Mouse (Mus musculus): ENCODE measurements around the gene Gna13. TPM values are rescaled to one million over a fixed set of nuclear protein-coding genes. Genes with fewer than 3 reads are reported as not detected.

Gene Gna13
- total RNA-seq, 2 experiments from 2014 or later, result 40.1 to 46.5 TPM

DNA sequence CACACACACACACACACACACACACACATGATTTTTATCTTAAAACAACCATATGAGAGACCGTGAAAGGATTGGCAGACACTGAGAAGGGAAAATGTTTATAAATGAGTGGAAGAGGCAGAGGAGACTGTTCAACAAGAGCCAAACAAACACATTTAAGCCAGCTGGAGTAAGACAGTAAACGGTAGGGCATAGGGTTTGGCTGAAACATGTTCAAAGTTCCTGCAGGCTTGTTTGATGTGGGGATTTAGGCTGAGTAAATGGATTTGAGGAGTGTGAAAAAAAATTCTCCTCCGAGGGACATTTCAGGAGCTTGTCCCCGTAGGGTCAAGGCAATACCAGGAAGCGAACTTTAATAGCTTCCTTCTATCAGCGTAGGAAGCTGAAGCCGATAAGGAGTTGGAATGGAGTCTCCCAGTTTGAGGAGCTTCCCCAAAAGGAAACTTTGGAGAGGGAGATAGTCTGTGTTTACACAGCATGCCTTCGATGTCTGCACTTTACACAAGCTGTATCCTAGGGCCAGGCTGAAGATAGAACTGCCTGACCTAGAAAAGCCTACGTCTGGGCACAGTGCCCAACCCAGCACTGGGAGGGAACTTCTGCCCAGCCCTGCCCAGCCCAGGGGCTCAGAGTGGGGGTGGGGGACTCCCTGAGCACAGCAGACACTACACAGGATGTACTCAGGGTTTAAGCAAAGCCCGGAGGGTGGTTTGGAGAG, 15.2 kb upstream of the Gna13 start:
- peak; percentile 67; the same call in 1 of the 2 replicates for ATAC-seq (replicated peaks; ENCODE audit: low FRiP score, poor library complexity, severe bottlenecking)

DNA sequence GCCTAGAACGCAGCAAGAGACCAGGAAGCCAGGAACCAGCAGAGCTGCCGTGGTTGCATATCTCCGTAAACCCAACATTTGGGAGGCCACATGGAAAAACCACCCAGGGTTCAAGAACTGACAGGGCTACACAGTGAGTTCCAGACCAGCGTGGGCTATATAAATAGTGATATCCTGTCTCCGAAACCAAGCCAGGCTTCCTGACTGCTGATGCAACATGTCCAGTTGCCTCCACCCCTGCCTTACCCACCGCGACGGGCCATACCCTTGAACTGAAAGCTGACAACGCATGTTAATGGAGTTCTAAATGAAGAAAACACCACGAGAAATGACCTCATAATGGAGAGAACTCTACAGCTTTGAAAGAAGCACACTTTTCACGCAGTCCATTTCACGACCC, 14.2 kb upstream of the Gna13 start:
- no peak for ATAC-seq (replicated peaks; ENCODE audit: low FRiP score, poor library complexity, severe bottlenecking)

DNA sequence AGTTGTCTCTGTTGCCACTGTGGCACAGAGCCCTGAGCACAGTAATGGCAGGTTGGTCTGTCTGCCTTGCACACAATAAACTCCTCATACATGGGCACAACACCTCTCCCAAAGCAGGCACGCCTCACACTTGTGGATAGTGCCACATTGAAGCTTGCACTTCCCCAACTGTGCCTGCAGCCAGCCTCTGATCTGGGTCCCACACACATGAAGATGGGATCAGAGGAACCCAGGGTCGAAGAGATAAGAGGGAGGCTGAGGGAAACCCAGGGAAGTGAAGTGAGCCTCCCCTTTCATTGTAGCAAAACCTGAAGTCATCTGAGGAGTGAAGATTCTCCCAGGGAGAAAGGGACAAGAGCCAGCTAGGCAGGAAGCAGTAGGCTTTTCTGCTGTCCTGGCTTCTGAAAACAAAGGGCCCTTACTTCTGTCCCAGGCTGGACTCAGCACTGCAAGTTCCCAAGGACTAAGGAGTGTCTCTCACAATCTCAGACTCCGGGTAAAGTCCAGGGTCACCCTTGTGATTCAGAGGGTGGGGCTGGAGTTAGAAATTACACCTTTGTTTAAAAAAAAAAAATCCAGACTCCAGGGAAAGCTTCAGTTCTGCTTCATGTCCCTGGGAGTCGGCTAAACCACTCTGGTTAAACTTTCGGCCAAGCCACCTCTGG, 12.8 kb upstream of the Gna13 start:
- no peak for ATAC-seq (replicated peaks; ENCODE audit: low FRiP score, poor library complexity, severe bottlenecking)

DNA sequence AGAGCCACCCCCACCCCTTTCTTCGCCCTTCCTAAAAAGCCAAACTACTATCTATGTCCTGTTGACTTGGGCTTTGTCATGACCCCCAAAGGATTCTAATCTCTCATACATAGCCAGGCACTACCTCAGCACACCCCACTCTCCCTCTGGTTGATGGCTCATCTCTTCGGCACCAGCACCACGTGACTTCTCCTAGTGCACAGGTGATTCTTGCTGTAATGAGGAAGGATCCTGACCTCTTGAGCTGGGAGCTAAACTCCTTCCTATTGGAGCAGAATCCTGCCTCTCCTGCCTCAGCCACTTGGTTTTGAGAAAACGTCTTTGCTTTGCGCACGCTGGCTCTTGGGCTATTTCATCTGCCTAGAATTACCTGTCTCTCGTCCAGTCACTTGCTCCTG, 12.3 kb upstream of the Gna13 start:
- ATAC-seq (replicated peaks; ENCODE audit: low FRiP score, poor library complexity, severe bottlenecking), result no peak

DNA sequence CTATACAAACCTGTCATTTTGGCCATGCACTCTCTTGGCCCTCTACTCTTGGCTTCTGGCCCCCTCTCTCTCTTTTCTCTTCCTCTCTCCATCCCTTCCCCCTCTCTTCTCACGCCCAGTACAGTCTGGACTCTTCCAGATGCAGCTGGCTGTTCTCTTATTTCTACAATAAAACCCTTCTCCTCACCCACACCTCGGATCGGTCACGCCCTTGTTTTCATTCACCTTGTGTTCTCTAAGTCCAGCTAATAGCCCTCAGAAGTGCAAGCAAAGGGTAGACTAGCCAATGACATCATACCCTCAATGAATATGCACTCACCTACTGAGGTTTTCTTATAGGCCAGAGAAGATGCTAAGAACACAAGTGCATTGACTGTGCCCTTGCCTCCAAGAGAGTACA, 11.1 kb upstream of the Gna13 start:
- ATAC-seq (replicated peaks; ENCODE audit: low FRiP score, poor library complexity, severe bottlenecking), result no peak

DNA sequence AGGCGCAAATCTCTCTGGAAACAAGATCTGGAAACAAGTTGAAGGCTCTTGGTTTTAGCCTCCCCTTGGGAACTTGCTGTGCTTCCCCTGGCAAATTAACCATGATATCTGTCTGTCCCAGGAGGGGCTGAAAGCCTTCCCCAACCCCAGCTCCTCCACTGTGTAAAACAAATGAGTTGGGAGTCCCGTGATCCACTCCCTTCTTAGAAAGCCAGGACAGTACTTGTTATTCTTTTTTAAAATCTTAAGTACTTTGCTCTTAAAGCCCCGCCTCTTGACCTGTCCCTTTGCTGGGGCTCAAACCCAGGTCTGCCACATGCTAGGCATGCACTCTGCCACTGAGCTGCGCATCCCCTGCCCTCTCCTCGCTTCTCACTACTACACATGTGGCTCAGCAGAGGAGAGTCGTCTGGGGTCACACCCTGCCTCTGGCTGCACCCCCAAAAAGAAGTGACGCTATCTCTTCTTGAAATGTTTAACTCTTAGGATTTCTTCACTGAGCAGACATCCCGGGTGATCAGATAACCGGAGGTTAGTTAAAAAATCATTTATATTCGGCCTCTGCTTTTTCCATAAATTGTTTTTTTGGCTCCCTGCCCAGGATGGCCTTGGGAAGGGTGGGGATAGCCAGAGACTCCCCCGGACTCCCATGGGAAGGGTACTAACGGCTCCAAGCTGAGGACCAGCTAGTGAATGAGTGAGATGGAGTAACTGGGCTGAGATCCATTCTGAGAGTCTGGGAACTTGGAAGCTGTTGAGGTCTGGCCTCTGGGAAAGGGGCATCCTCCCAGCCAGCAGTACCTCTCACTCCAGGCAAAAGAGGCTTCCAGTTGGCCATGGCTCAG, 9.0 kb upstream of the Gna13 start:
- ATAC-seq (replicated peaks; ENCODE audit: low FRiP score, poor library complexity, severe bottlenecking), result no peak

DNA sequence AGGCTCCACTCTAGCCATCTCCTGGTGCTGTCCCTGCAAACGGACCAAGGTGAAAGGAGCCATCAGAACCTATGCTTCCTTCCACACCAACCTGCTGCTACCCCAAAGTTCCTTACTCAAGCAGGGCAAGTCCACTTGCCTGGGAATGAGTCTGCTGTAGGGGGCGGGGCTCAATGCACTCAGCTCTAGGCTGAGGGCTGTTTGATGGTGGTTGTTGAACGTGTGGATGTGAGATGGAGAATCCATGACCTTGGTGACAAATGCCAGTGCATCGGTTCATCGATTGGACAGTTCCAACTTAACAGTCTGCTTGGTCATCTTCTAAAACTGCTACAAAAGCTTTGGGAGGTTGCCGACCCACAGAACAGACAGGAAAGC, 8.4 kb upstream of the Gna13 start:
- no peak for ATAC-seq (replicated peaks; ENCODE audit: low FRiP score, poor library complexity, severe bottlenecking)

DNA sequence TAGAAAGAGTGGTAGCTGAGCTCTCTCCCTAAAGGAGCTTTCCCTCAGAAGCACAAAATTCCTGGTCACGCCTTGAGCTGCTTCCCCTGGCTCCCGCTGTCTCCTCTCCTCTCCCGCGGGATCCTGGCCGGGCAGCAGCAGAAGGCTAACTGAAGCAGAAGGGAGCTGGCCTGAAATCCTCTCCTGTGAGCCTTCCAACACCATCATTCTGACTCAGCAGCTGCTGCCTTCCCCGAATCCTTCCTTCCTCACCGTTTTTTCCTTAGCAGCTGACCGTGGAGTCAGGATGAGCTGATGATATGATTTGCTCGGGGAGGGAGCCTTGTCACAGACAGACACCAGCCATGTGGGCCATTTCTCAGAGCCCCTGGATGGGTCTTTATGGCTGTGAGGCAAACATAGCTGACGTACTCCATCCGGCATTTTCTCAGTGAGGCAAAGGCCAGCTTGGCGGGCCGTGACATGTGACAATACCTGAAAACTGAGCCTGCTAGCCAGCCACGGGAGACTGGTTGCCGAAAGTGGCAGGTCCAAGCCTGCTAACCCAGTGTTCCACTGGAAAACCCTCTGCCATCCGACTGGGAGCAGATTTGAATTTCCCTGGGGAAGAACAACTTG, 6.8 kb upstream of the Gna13 start:
- ATAC-seq (replicated peaks; ENCODE audit: low FRiP score, poor library complexity, severe bottlenecking), result no peak

DNA sequence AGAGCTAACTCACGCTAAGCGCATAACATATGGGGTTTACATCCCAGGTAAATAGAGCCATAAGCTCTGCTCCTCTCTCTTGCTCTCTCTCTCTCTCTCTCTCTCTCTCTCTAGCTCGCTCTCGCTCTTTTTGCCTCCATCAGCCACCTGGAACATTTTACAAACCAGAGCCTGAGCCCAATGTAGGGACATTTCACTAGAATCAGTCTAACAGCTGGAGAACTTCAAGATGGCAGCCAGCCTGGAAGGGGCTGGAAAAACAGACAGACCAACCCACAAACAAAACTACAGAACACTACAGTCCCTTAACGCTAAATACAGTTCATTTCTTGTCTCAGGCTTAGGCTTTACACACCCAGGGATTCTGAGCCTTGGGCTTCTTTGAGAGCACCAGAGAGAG, 5.5 kb upstream of the Gna13 start:
- no peak for ATAC-seq (replicated peaks; ENCODE audit: low FRiP score, poor library complexity, severe bottlenecking)

DNA sequence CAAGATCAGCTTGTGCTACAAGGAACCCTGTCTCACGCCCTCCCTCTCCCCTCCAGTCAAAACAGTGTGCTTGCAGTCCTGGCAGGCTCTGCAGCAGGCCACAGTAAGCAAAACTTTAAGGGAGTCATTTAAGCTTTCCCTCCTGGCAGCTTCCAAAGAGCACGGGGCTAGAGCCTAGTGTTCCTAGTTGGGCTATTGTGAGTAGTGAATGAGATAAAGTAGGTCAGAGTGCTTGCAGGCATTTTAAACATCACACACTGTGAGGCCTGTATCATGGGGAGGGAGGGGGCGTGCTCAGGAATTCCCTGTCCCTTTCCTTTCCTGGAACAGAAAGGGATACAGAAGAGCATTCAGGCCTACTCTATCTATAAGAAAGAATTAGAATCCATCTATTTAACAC, 4.1 kb upstream of the Gna13 start:
- ATAC-seq (replicated peaks; ENCODE audit: low FRiP score, poor library complexity, severe bottlenecking), result no peak

DNA sequence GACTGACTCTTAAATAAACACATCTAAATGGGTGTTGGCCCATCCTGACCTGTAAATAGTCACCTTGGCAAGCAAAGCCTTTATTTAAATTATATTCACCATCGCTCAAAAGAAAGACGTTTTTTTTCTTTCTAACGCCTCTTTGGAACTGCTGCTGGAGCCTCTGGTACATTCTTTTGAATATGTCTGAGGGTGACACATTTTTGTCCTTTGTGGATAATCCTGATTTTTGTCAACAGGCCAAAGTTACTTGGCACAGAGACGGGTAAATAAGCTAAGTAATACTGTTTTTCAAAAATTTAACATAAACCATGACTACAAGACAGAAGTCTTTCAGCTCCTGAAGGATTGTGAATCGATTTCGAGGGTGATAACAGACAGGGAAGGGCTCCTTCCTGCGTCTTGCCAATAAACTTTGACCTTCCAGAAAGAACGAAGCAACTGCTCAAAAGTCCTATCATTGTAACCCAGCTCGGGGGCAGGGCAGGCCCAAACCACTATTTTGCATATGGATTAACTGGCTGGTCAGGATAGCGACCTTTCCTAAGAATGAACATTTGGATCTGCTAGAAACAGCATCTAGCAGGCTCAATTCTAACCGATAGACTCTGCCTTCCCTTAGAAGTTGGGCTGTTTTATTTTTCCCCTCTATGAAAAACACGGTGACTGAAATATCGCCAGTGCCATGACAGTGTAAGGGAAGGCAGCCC, 3.4 kb upstream of the Gna13 start:
- ATAC-seq (replicated peaks; ENCODE audit: low FRiP score, poor library complexity, severe bottlenecking), result no peak

DNA sequence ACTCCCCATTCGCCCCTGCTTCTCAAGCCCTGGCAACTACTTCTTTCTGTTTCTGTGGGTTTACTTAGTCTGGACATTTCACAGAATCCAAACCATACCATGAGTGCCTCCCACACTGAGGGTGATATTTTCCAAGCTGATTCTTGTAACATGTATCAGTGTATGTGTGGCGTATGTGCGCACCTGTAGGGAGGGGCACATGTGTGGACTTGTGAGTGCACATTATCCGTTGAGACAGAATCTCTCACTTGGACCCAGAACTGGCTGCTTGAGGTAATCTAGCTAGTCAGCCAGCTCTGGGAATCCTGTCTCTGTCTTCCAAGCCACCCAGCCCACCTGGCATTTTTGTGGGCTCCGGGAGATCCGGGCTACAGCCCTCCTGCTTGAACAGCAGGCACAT, 2.5 kb upstream of the Gna13 start:
- no peak for ATAC-seq (replicated peaks; ENCODE audit: low FRiP score, poor library complexity, severe bottlenecking)

DNA sequence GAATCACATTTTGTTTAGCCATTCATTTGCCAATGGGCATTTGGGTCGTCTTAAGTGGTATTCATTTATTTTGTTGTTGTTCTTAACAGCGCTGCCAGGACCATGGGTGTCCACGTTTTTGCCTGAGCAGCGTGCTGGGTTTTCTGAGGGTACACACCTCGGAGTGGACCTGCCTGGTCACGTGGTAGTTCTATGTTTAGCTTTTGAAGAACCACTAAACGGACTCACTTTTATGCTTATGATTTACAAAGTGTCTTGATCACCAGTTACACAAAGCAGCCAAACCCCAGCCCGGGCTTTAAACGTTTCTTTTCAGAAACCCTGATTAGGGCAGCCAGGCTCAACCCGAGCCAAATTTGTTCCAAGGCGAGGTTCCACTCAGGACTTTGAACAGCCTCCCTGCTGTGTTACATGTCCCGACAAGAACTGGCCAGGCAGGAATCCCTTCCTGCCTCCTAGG, 2.0 kb upstream of the Gna13 start:
- ATAC-seq (replicated peaks; ENCODE audit: low FRiP score, poor library complexity, severe bottlenecking), result no peak

DNA sequence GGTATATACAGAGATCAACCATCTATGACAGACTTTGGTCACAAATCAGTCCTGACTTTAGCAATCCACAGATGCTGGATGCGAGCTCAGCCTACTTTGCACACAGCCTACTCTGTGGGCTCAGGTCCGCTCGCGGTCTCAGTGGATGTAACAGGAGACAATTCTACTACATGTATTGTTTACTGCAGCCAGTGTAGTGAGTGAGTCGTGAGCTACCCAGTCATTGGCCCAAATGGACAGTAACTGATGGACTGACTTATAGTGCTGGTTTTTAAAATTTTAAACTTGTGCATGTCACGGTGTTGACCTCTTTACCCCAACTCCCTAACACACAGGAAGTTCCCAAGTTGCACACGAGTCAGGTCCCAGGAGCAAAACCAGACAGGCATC, 1.4 kb upstream of the Gna13 start:
- ATAC-seq (replicated peaks; ENCODE audit: low FRiP score, poor library complexity, severe bottlenecking), result no peak

DNA sequence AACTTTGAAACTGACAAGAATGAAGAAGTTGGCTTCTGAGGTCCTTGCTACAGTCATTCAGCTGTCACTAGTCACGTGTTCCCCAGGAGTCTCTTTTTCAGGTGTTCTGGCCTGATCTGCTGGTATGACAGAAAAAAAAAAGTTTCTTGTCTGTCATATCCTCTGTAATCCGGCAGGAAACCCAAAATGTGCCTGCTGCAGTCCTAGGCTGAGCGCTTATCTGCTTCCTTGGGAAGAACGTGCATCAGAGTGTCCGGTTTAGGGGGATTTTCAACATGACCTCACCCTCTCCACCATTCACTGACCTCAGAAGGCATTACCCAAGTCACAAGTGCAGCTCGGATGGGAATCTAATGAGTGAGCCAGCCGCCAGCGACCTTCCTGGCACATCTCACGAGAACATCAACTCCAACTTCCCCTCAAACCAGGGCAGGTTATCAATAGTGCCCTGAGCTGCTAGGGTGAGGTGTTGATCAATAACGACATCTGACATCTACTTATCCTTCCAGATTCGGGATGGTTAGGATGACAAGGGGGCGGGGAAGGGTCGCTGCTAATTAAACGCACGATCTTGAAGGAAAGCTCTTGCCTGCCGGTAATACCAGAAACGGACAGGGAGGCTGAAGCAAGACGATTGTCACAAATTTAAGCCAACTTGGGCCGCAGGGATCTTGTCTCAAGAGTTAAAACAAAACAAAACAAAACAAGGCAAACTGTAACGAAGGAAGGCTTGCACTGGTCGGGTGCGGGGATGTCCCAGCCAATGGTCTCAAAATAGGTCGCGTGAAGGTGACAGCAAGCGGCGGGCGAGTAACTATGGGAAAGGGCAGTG, 784 bp upstream of the Gna13 start:
- peak; percentile 28 for ATAC-seq (replicated peaks; ENCODE audit: low FRiP score, poor library complexity, severe bottlenecking)

DNA sequence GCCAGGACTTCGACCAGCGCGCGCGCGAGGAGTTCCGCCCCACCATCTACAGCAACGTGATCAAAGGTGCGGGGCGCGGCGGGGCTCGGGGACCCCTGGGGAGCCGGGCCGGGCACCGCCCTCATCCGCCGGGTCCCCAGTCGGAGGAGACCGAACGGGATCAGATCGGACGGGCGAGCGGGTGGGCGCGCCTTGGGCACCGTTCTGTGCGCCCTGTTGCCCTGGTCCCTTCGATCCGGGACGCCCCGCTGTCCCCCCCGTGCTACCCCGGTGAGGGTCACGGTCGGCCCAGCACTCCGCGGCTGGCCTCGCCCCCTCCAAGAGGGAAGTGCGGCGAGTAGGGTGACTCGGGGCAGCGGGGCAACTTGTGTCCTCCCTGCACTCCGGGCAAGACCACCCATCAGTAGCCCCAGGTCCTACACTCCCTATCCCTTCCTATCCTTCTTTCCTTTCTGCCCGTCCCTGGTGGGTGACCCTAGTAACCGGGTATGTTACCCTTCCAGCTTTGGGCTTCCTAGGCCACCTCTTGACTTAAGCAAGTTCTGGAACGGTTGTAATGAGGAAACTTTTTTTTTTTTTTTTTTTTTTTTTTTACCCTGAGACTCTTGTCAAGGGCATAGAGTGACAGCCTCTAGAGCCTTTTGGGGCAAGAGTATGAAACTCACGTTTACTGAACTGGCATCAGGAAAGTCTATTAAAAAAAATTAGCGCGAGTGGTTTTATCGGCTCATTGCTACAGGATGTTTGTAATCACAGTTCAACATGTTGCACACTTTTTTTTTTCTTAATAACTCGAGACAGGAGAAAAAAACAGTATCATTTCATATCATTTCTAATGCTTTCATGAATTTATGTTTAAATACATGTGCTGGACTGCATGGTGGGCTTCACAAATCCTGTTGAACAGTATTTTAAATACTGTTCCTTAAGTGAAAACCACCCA, 831 bp downstream of the Gna13 start:
- ATAC-seq (replicated peaks; ENCODE audit: low FRiP score, poor library complexity, severe bottlenecking), result peak; percentile 30

DNA sequence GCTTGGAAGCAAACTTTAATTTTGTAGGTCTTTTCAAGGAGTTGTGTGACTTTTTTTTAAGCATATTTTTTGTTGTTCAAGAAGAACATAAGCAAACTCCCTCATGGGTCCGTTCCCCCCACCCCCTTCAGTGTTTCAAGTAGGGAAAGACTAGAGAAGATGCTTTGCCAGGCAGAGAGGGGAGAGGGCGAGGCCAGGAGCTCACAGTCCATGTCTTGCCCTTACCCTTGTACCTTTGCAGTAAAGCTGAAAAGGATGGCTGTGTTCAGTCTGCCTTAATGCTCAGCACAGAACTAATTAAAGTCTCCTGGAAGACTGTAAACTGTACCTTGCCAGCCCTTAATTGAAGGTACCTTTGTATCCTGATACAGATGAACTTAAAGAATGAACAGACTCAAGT, 1.7 kb downstream of the Gna13 start:
- no peak for ATAC-seq (replicated peaks; ENCODE audit: low FRiP score, poor library complexity, severe bottlenecking)

DNA sequence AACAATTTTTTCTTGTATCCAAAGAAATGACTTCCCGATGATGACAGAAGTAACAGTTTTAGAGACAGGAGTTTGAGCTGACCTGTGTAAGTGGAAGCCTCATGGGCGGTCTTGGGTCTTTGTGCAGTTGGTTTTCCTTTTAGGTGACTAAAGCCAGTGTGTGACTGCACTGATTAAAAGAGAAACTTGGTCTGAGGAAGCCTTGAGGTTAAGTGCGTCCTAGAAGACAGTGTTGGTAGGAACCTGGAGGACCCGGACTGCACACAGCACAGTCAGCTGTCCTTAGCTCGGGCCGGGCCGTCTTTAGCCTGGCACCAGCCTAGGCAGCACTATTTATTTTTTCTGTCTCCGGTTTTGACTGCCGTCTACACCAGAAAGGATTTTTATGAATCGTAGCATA, 2.2 kb downstream of the Gna13 start:
- no peak for ATAC-seq (replicated peaks; ENCODE audit: low FRiP score, poor library complexity, severe bottlenecking)

All from erythroid progenitor cell, adult 5-6 weeks (primary cell).